Comparison of ENCODE assay signal across 8 mouse cellular contexts in the genomic region with DNA sequence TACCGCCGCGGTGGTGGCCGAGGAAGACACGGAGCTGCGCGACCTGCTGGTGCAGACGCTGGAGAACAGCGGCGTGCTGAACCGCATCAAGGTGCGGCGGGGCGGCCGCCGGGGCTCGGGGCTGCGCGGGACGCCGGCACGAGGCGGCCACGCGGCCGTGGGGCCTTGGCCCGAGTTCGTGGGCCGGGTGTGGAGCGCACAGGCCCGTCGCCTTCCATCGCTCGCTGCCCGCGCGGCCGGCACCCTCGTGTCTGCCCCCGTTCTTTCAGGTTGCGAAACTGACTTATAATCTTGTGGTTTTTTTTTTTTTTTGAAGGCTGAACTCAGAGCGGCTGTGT. TPM values are rescaled to one million over a fixed set of nuclear protein-coding genes. Genes with fewer than 3 reads are reported as not detected.
A peak's percentile ranks its signal among the peaks of the same experiment; 100 is the strongest.
DNase-seq lines count a peak whose midpoint lies in the region; ATAC-seq and TF ChIP-seq lines count a peak whose summit lies in the region.
"Not testable (repeated sequence)": the region's sequence is repeated elsewhere in the genome, so short reads cannot be mapped to it uniquely, and the experiment has no call there.

No protein-coding gene starts in this region.

- not testable (repeated sequence) for TF ChIP-seq RAD21 in MEL (IDR thresholded peaks at IDR 0.05; ENCODE audit: low read depth, low read length)

- ATAC-seq in forebrain, embryonic 14.5 days = not testable (repeated sequence)

- WGBS in forebrain, embryonic 14.5 days = under 1% methylated on average over 34 of the region's 42 CpGs
- under 1% methylated on average over 42 of the region's 42 CpGs for WGBS in lung, adult 2 months

- peak overlapping the region; percentile 71 for H3K27ac ChIP-seq in MEL (ENCODE audit: control insufficient read depth, low read depth, low read length)
- not testable (repeated sequence) for H3K27ac ChIP-seq in forebrain, embryonic 14.5 days (ENCODE audit: low read depth, low read length)
- H3K27ac ChIP-seq in testis, adult 2 months (ENCODE audit: control insufficient read depth, insufficient read depth, low read depth, low read length) = peak overlapping the region; percentile 93

- TF ChIP-seq CTCF in MEL (IDR thresholded peaks at IDR 0.05 in 2 of 3, conservative IDR thresholded peaks at IDR 0.05 in 1 of 3; ENCODE audit: control insufficient read depth in 1 of 3, insufficient read depth in 1 of 3, low read depth in 2 of 3, low read length in 3 of 3, poor library complexity in 1 of 3, severe bottlenecking in 1 of 3); lung, adult 2 months (IDR thresholded peaks at IDR 0.05; ENCODE audit: insufficient read depth, low read length); testis, adult 2 months (IDR thresholded peaks at IDR 0.05; ENCODE audit: control insufficient read depth, insufficient read depth, insufficient replicate concordance, low read depth, low read length): not testable (repeated sequence)

- intact Hi-C loops in heart, postnatal 10 days (cut with DNase I) = not testable (repeated sequence)

- not testable (repeated sequence) for H3K9me3 ChIP-seq in MEL (replicated peaks; ENCODE audit: insufficient read depth, low read length); forebrain, embryonic 14.5 days (replicated peaks; ENCODE audit: control insufficient read depth, low read length)

- peaks cover 13% of the 10 kb centered on the region for H3K79me2 ChIP-seq in MEL (ENCODE audit: control insufficient read depth, insufficient read depth, low read length, poor library complexity)

- DNase-seq in MEL (ENCODE audit: low read depth, low spot score) = peak; percentile 28
- peak; percentile 29 to 63 for DNase-seq in cerebellum, adult 18-20 months
- not testable (repeated sequence) for DNase-seq in forebrain, embryonic 14.5 days (ENCODE audit: low spot score)
- DNase-seq in heart, postnatal 10 days = peak; percentile 55 to 63
- DNase-seq in kidney, postnatal 10 days = peak; percentile 39
- peak; percentile 56 for DNase-seq in lung, adult 2 months
- peak; percentile 46 to 53 for DNase-seq in natural killer cell, adult 2 months (ENCODE audit: low spot score in 2 of 2)

- TF ChIP-seq POLR2A in MEL (IDR thresholded peaks at IDR 0.05; ENCODE audit: control insufficient read depth in 1 of 2, insufficient read depth in 1 of 2, low read depth in 1 of 2, low read length in 2 of 2, poor library complexity in 1 of 2); lung, adult 2 months (IDR thresholded peaks at IDR 0.05; ENCODE audit: borderline replicate concordance, extremely low read depth, low read depth, low read length); testis, adult 2 months (IDR thresholded peaks at IDR 0.05; ENCODE audit: control insufficient read depth, low read depth, low read length): not testable (repeated sequence)

- H3K36me3 ChIP-seq in MEL (ENCODE audit: control insufficient read depth in 1 of 2, insufficient read depth in 2 of 2, low read length in 2 of 2) = peaks cover 0 to 16% of the 10 kb centered on the region in 2 experiments
- H3K36me3 ChIP-seq in forebrain, embryonic 14.5 days (ENCODE audit: control insufficient read depth, insufficient read depth, low read length) = peaks cover 17% of the 10 kb centered on the region
- H3K36me3 ChIP-seq in testis, adult 2 months (ENCODE audit: control insufficient read depth, insufficient read depth, low read length) = not testable (repeated sequence)

- H3K9ac ChIP-seq in MEL (ENCODE audit: control insufficient read depth, low read depth, low read length, poor library complexity, severe bottlenecking) = peak overlapping the region; percentile 89
- H3K9ac ChIP-seq in forebrain, embryonic 14.5 days (ENCODE audit: low read length) = peak overlapping the region; percentile 47; the same call in 1 of the 2 replicates

- H3K4me1 ChIP-seq in MEL (ENCODE audit: control insufficient read depth in 1 of 2, insufficient read depth in 2 of 2, low read length in 2 of 2); forebrain, embryonic 14.5 days (ENCODE audit: control insufficient read depth, insufficient read depth, low read length); lung, adult 2 months (ENCODE audit: control insufficient read depth, insufficient read depth, low read length); testis, adult 2 months (ENCODE audit: control insufficient read depth, insufficient read depth, low read length): not testable (repeated sequence)

- peak overlapping the region; percentile 43 for H3K4me2 ChIP-seq in forebrain, embryonic 14.5 days (ENCODE audit: low read length)

- H3K4me3 ChIP-seq in MEL (ENCODE audit: control insufficient read depth in 1 of 2, insufficient read depth in 1 of 2, low read depth in 2 of 2, low read length in 2 of 2) = peak overlapping the region; percentile 75 to 94
- peak overlapping the region; percentile 44 for H3K4me3 ChIP-seq in forebrain, embryonic 14.5 days (ENCODE audit: low read depth, low read length)
- peak overlapping the region; percentile 72 for H3K4me3 ChIP-seq in lung, adult 2 months (replicated peaks; ENCODE audit: extremely low read depth, low read depth, low read length)
- peak overlapping the region; percentile 86 for H3K4me3 ChIP-seq in testis, adult 2 months (ENCODE audit: control insufficient read depth, low read depth, low read length)

- not testable (repeated sequence) for H3K27me3 ChIP-seq in MEL (ENCODE audit: control insufficient read depth in 1 of 2, insufficient read depth in 2 of 2, low read length in 2 of 2); forebrain, embryonic 14.5 days (replicated peaks; ENCODE audit: control insufficient read depth, insufficient read depth, low read length); testis, adult 2 months (ENCODE audit: control insufficient read depth, insufficient read depth, low read length)

- not testable (repeated sequence) for TF ChIP-seq EP300 in MEL (IDR thresholded peaks at IDR 0.05; ENCODE audit: low read depth in 1 of 2, low read length in 2 of 2)

RNA-seq across cellular contexts. Expression of a gene that starts 0.3 kb away (rescaled TPM):
- 37.6 and 43.5 TPM in 2 replicates for total RNA-seq in MEL (2012; rRNA removed)
- 10 to 100 TPM in 1 of 2 experiments, not detected in 1; 44.5 TPM for polyA plus RNA-seq in MEL (2012; ENCODE audit: insufficient read depth in 1 of 2, insufficient read length in 2 of 2, low read depth in 1 of 2, low replicate concordance in 2 of 2, missing spikeins in 1 of 2)
- polyA plus RNA-seq in forebrain, embryonic 14.5 days (2014; fragmentation: Nextera tagmentation; extraction: Ambion mirVana) = 28.3 and 35.8 TPM in 2 replicates
- total RNA-seq in heart, postnatal 10 days (2021) = 10 to 100 TPM; 14.6 to 15.6 TPM
- polyA plus RNA-seq in lung, adult 2 months (2012; rRNA removed) = 1.7 and 3.4 TPM in 2 replicates
- 27.1 and 28.2 TPM in 2 replicates for polyA plus RNA-seq in testis, adult 2 months (2012; rRNA removed)

RNA-seq across cellular contexts. Expression of a gene that starts 17.7 kb away (rescaled TPM):
- 44.5 and 49.3 TPM in 2 replicates for total RNA-seq in MEL (2012; rRNA removed)
- 10 to 100 TPM in 1 of 2 experiments, not detected in 1; 11.6 TPM for polyA plus RNA-seq in MEL (2012; ENCODE audit: insufficient read depth in 1 of 2, insufficient read length in 2 of 2, low read depth in 1 of 2, low replicate concordance in 2 of 2, missing spikeins in 1 of 2)
- polyA plus RNA-seq in forebrain, embryonic 14.5 days (2014; fragmentation: Nextera tagmentation; extraction: Ambion mirVana) = 15.0 and 15.3 TPM in 2 replicates
- 10 to 100 TPM; 23.4 to 27.6 TPM for total RNA-seq in heart, postnatal 10 days (2021)
- 50.1 and 50.6 TPM in 2 replicates for polyA plus RNA-seq in lung, adult 2 months (2012; rRNA removed)
- polyA plus RNA-seq in testis, adult 2 months (2012; rRNA removed) = 18.3 and 19.1 TPM in 2 replicates

RNA-seq across cellular contexts. Expression of a gene that starts 18.0 kb away (rescaled TPM):
- not detected in 2 replicates for total RNA-seq in MEL (2012; rRNA removed)
- polyA plus RNA-seq in MEL (2012; ENCODE audit: insufficient read depth in 1 of 2, insufficient read length in 2 of 2, low read depth in 1 of 2, low replicate concordance in 2 of 2, missing spikeins in 1 of 2) = not detected
- 0.22 TPM in 1 of 2 replicates, not detected in the other for polyA plus RNA-seq in forebrain, embryonic 14.5 days (2014; fragmentation: Nextera tagmentation; extraction: Ambion mirVana)
- total RNA-seq in heart, postnatal 10 days (2021) = not detected
- polyA plus RNA-seq in lung, adult 2 months (2012; rRNA removed) = 1.7 and 2.9 TPM in 2 replicates
- polyA plus RNA-seq in testis, adult 2 months (2012; rRNA removed) = 0.11 and 0.58 TPM in 2 replicates
